Mouse (Mus musculus) ES-E14 (cell line): ENCODE data around the gene Gm1113. TPM values are rescaled to one million over a fixed set of nuclear protein-coding genes. Genes with fewer than 3 reads are reported as not detected.

Source experiments
- DNase-seq: peaks from one replicate; pipeline ENCODE4 v3.0.0-alpha.2; 2013; ENCODE audit warnings: low read depth, low spot score
- H3K27ac ChIP-seq: 2 replicates; pipeline ENCODE4 v1.5.1; 2012; ENCODE audit warnings: low read depth, mild to moderate bottlenecking, low read length, moderate library complexity, mixed read lengths; ENCODE audit not compliant: poor library complexity, insufficient read depth, severe bottlenecking
- H3K36me3 ChIP-seq: 2 replicates; pipeline ENCODE4 v1.6.1; 2012; ENCODE audit warnings: mild to moderate bottlenecking, low read length, moderate library complexity, mixed read lengths; ENCODE audit not compliant: control insufficient read depth, poor library complexity, insufficient read depth, severe bottlenecking
- H3K4me1 ChIP-seq, 2 experiments: fragments of 150-350 bp in 1 of 2; sonication (generic) in 1 of 2; 2 replicates each; pipeline ENCODE4 v1.6.1; 2012; ENCODE audit warnings: low read length in 2 of 2, mild to moderate bottlenecking in 1 of 2, mixed read lengths in 1 of 2; ENCODE audit not compliant: control insufficient read depth in 2 of 2, insufficient read depth in 2 of 2, poor library complexity in 1 of 2
- H3K4me3 ChIP-seq, 2 experiments: fragments of 150-350 bp in 1 of 2; sonication (generic) in 1 of 2; 2 replicates each; pipeline ENCODE4 v1.5.1; 2012; ENCODE audit warnings: low read length in 2 of 2, low read depth in 1 of 2, mild to moderate bottlenecking in 1 of 2, mixed read lengths in 1 of 2; ENCODE audit not compliant: insufficient read depth in 1 of 2, poor library complexity in 1 of 2, severe bottlenecking in 1 of 2
- H3K9ac ChIP-seq: 2 replicates; pipeline ENCODE4 v1.6.1; 2012; ENCODE audit warnings: low read depth, mild to moderate bottlenecking, low read length, mixed read lengths; ENCODE audit not compliant: poor library complexity, insufficient read depth, severe bottlenecking
- H3K9me3 ChIP-seq: fragments of 150-350 bp; sonication (generic); 2 replicates; pipeline ENCODE4 v1.6.1; 2012; ENCODE audit warnings: low read depth, mild to moderate bottlenecking, low read length; ENCODE audit not compliant: control insufficient read depth, insufficient read depth
- CHD2 ChIP-seq: IDR thresholded peaks from 2 replicates; pipeline ENCODE4 v1.6.1; 2014; ENCODE audit warnings: mild to moderate bottlenecking, low read depth, low read length, inconsistent platforms
- HCFC1 ChIP-seq: IDR thresholded peaks from 2 replicates; pipeline ENCODE4 v1.6.1; 2012; ENCODE audit warnings: low read length, inconsistent platforms, borderline replicate concordance; ENCODE audit not compliant: insufficient read depth
- MAFK ChIP-seq: IDR thresholded peaks from 2 replicates; pipeline ENCODE4 v1.6.1; 2014; ENCODE audit warnings: mild to moderate bottlenecking, low read depth, low read length, inconsistent platforms; ENCODE audit not compliant: insufficient read depth
- ZC3H11A ChIP-seq: IDR thresholded peaks from 2 replicates; pipeline ENCODE4 v1.6.1; 2012; ENCODE audit warnings: low read depth, mild to moderate bottlenecking, inconsistent platforms, low read length, borderline replicate concordance
- ZNF384 ChIP-seq: IDR thresholded peaks from 2 replicates; pipeline ENCODE4 v1.6.1; 2012; ENCODE audit warnings: low read depth, low read length, inconsistent platforms
- in situ Hi-C, 2 experiments: fragments of 600-800 bp; cut with MboI; formaldehyde crosslinking; loops; one replicate each; pipeline ENCODE4 v1.15.1; 2025; ENCODE audit warnings: low sequenced_read_pairs in 2 of 2, inconsistent platforms in 1 of 2; ENCODE audit not compliant: unreplicated experiment in 2 of 2
- total RNA-seq: library from RNA; depleted of rRNA; stranded (reverse); fragments of 300-350 nt; gene quantifications from 2 replicates; pipeline ENCODE4 v1.2.3, GENCODE M21; 2012

The Gm1113 gene
- total RNA-seq, 1 experiment, result not detected

DNA sequence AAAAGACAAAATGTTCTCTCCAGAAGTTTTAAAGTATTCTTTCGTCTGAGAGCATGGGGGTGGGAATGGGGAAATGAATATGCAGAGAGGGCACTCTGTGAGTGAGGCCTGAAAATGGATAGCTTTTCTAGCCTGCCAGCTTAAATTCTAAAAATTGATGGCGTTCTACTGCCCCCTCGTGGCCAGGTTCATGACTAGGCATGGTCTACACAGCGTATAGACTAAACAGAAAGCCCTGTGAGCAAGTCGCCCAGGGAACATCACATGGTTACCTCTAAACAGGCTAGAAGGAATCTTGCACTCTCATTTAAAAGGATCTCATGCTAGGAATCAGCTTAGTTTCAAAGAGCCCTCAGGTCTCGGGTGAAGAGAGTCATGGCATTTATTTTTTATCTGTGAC lies 23.4 kb upstream of the Gm1113 start:
- Histone ChIP-seq H3K27ac (no peak overlapping the region), H3K9me3 (no peaks in the 10 kb centered on the region), H3K4me1 (no peaks in the 10 kb centered on the region), H3K36me3 (no peaks in the 10 kb centered on the region), H3K4me3 (no peak overlapping the region), H3K9ac (no peak overlapping the region)
- peak; percentile 77 for DNase-seq
- TF ChIP-seq ZNF384, result no peak
- TF ChIP-seq ZC3H11A, result peak; percentile 81; the same call in 1 of the 2 replicates
- in situ Hi-C loops, result no loop called here

DNA sequence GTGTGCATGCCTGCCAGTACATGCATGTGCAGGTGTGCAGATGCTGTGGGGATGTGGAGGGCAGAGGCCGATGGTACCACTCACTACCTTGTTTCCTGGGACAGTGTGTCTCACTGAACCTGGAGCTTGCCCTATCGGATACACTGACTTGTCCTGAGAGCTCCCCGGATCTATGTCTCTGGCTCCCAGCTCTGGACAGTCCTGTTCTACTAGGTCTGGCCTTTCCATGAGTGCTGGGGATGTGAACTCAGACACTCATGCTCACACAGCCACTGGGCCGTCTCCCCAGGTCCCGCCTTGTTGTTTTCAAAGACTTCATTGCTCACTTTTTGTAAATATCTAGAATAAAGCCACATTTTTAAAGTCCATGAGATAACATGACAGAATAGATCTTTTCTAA lies 23.0 kb upstream of the Gm1113 start:
- Histone ChIP-seq H3K36me3 (no peaks in the 10 kb centered on the region), H3K9me3 (no peaks in the 10 kb centered on the region), H3K4me3 (no peak overlapping the region), H3K27ac (no peak overlapping the region), H3K4me1 (no peaks in the 10 kb centered on the region), H3K9ac (no peak overlapping the region)
- TF ChIP-seq MAFK, result no peak
- TF ChIP-seq ZC3H11A, result no peak
- TF ChIP-seq CHD2, result no peak
- TF ChIP-seq HCFC1, result no peak
- TF ChIP-seq ZNF384, result no peak
- in situ Hi-C loops, result no loop called here
- DNase-seq, result no peak

DNA sequence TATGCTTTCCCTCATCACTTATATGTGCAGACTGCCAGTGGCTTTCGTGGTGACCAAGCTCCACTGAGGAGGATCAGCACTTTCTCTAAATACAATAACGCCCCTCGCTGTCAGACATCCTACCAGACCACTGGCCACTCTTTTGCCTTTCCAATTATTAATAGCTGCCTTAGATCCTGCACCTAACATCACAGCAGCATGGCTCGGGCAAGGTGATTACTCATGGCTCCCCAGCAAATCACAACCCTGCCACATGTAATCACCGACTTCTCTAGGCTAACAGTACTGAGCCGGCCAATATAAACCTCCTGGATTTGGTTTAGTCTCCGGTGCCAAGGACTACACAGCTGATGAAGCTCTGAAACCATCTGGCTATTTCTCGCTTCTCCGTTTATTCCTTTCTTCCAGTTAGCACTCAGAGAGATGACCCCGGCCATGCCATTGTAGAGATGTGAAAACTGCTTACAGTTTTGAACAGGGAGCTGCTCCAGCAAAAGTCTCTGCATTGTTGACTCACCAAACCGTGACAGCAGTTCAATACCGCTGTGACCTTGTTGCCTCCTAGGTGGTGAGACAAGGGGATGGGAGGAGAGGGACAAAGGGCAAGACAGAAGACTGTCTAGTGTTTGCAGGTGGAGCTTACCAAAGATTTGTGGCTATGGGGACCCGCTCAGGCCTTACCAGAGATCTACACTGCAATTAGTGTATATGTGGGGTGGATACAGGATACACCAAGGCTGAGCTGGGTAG lies 21.1 kb upstream of the Gm1113 start:
- Histone ChIP-seq H3K36me3 (no peaks in the 10 kb centered on the region), H3K27ac (no peak overlapping the region), H3K9ac (no peak overlapping the region), H3K9me3 (no peaks in the 10 kb centered on the region), H3K4me1 (no peaks in the 10 kb centered on the region), H3K4me3 (no peak overlapping the region)
- no peak for TF ChIP-seq MAFK
- TF ChIP-seq ZC3H11A, result no peak
- no peak for TF ChIP-seq ZNF384
- TF ChIP-seq CHD2, result no peak
- TF ChIP-seq HCFC1, result no peak
- in situ Hi-C loops, result loop anchor here (5.0 to 10.0 kb wide), 2 partner anchors 254 to 257 kb away; no protein-coding TSS in a partner anchor
- DNase-seq, result no peak

GRCm38 (mm10) chr9:35535876-35536275 lies 17.8 kb upstream of the Gm1113 start:
- H3K4me1 ChIP-seq, result no peaks in the 10 kb centered on the region
- no peak overlapping the region for H3K9ac ChIP-seq
- no peak overlapping the region for H3K4me3 ChIP-seq
- no peak overlapping the region for H3K27ac ChIP-seq
- DNase-seq, result no peak
- no peaks in the 10 kb centered on the region for H3K9me3 ChIP-seq
- TF ChIP-seq ZC3H11A (no peak), HCFC1 (no peak), MAFK (no peak), CHD2 (no peak)
- in situ Hi-C loops, result loop anchor here (5.0 to 10.0 kb wide), 2 partner anchors 251 to 254 kb away; no protein-coding TSS in a partner anchor
- no peaks in the 10 kb centered on the region for H3K36me3 ChIP-seq
